Mouse (Mus musculus) liver, embryonic 15.5 days (tissue): ENCODE data around the gene Krt222. TPM values are rescaled to one million over a fixed set of nuclear protein-coding genes. Genes with fewer than 3 reads are reported as not detected.
"Not testable (repeated sequence)": the region's sequence is repeated elsewhere in the genome, so short reads cannot be mapped to it uniquely, and the experiment has no call there.

ENCODE experiments used
- ATAC-seq: fragments of 200-750 bp; cut with Nextera tagmentation; 2 replicates; pipeline ENCODE4 v1.8.0; 2017; ENCODE audit warnings: moderate number of reproducible peaks, mild to moderate bottlenecking, moderate library complexity; ENCODE audit not compliant: insufficient read depth
- H3K27ac ChIP-seq: fragments of 300-500 bp; sonication (generic); replicated peaks from 2 replicates; pipeline ENCODE4 v1.5.1; 2015; ENCODE audit warnings: mild to moderate bottlenecking, inconsistent platforms
- H3K27me3 ChIP-seq: fragments of 300-500 bp; sonication (generic); 2 replicates; pipeline ENCODE4 v1.6.1; 2015; ENCODE audit warnings: mild to moderate bottlenecking, inconsistent platforms
- H3K36me3 ChIP-seq: fragments of 300-500 bp; sonication (generic); replicated peaks from 2 replicates; pipeline ENCODE4 v1.6.1; 2015; ENCODE audit warnings: moderate library complexity, mild to moderate bottlenecking, inconsistent platforms
- H3K4me1 ChIP-seq: fragments of 300-500 bp; sonication (generic); replicated peaks from 2 replicates; pipeline ENCODE4 v1.6.1; 2015; ENCODE audit warnings: inconsistent platforms
- H3K4me2 ChIP-seq: fragments of 300-500 bp; sonication (generic); 2 replicates; pipeline ENCODE4 v1.6.1; 2015; ENCODE audit warnings: moderate library complexity, mild to moderate bottlenecking, inconsistent platforms
- H3K4me3 ChIP-seq: fragments of 300-500 bp; sonication (generic); replicated peaks from 2 replicates; pipeline ENCODE4 v1.5.1; 2015; ENCODE audit warnings: mild to moderate bottlenecking, inconsistent platforms
- H3K9ac ChIP-seq: fragments of 300-500 bp; sonication (generic); 2 replicates; pipeline ENCODE4 v1.6.1; 2015; ENCODE audit warnings: moderate library complexity, mild to moderate bottlenecking, inconsistent platforms
- H3K9me3 ChIP-seq: fragments of 300-500 bp; sonication (generic); replicated peaks from 2 replicates; pipeline ENCODE4 v1.6.1; 2016; ENCODE audit warnings: inconsistent platforms
- WGBS: fragments of 180-500 bp; shearing (Covaris S2); methylation state at CpG from one replicate; pipeline ENCODE4 v1.1.7; 2015; ENCODE audit warnings: mixed read lengths; ENCODE audit not compliant: insufficient replicate concordance; 5-methylcytosine and 5-hydroxymethylcytosine counted together
- polyA plus RNA-seq: library from polyadenylated mRNA; unstranded; fragments of >200 nt; fragmentation: Nextera tagmentation; extraction: Ambion mirVana; gene quantifications from 2 replicates; pipeline ENCODE4 v1.2.1, GENCODE M21; 2015

The Krt222 gene
- polyA plus RNA-seq, 1 experiment from 2014 or later: 0.07 TPM

GRCm38 (mm10) chr11:99265220-99265619 is 21.3 kb upstream of the Krt222 start:
- WGBS: 64% methylated on average over 9 of the region's 9 CpGs

GRCm38 (mm10) chr11:99256213-99256612 is 12.3 kb upstream of the Krt222 start:
- 61% methylated on average over 4 of the region's 4 CpGs for whole genome bisulfite sequencing
- H3K4me3 ChIP-seq: no peak overlapping the region
- H3K4me1 ChIP-seq: no peaks in the 10 kb centered on the region
- ATAC-seq: no peak
- H3K27me3 ChIP-seq: no peaks in the 10 kb centered on the region
- no peak overlapping the region for H3K4me2 ChIP-seq
- no peak overlapping the region for H3K9ac ChIP-seq
- no peaks in the 10 kb centered on the region for H3K9me3 ChIP-seq
- no peaks in the 10 kb centered on the region for H3K36me3 ChIP-seq
- H3K27ac ChIP-seq: no peak overlapping the region

More at GRCm38 (mm10) chr11:99265220-99265619, 21.3 kb upstream of the Krt222 start:
- Histone ChIP-seq H3K27ac (no peak overlapping the region), H3K4me1 (no peaks in the 10 kb centered on the region), H3K4me2 (no peak overlapping the region), H3K27me3 (0 out of 2 replicates have a peak, but pooled peaks cover 6% of the 10 kb centered on the region), H3K4me3 (no peak overlapping the region), H3K9ac (no peak overlapping the region), H3K36me3 (no peaks in the 10 kb centered on the region), H3K9me3 (no peaks in the 10 kb centered on the region)
- no peak for ATAC-seq

GRCm38 (mm10) chr11:99255316-99255715 is 11.4 kb upstream of the Krt222 start:
- Histone ChIP-seq H3K36me3 (no peaks in the 10 kb centered on the region), H3K4me1 (no peaks in the 10 kb centered on the region), H3K27ac (no peak overlapping the region), H3K9ac (no peak overlapping the region), H3K27me3 (no peaks in the 10 kb centered on the region), H3K4me2 (no peak overlapping the region), H3K9me3 (no peaks in the 10 kb centered on the region), H3K4me3 (no peak overlapping the region)
- 53% methylated on average over 8 of the region's 8 CpGs for WGBS
- no peak for ATAC-seq

GRCm38 (mm10) chr11:99253893-99254292 is 10.0 kb upstream of the Krt222 start:
- Histone ChIP-seq H3K4me3 (no peak overlapping the region), H3K36me3 (no peaks in the 10 kb centered on the region), H3K9me3 (no peaks in the 10 kb centered on the region), H3K4me1 (no peaks in the 10 kb centered on the region), H3K27me3 (no peaks in the 10 kb centered on the region), H3K4me2 (no peak overlapping the region), H3K27ac (no peak overlapping the region), H3K9ac (no peak overlapping the region)
- no peak for ATAC-seq
- WGBS: 36% methylated on average over 2 of the region's 2 CpGs

- 59% methylated on average over 8 of the region's 8 CpGs for WGBS
- H3K36me3 ChIP-seq: no peaks in the 10 kb centered on the region
- H3K4me1 ChIP-seq: no peaks in the 10 kb centered on the region
- no peak overlapping the region for H3K27ac ChIP-seq
- no peak for ATAC-seq
- no peak overlapping the region for H3K4me2 ChIP-seq
- H3K9me3 ChIP-seq: no peaks in the 10 kb centered on the region
- no peaks in the 10 kb centered on the region for H3K27me3 ChIP-seq
- no peak overlapping the region for H3K4me3 ChIP-seq
- H3K9ac ChIP-seq: no peak overlapping the region
Observed at GRCm38 (mm10) chr11:99252671-99253070, 8.8 kb upstream of the Krt222 start.

GRCm38 (mm10) chr11:99250666-99251065 is 6.8 kb upstream of the Krt222 start:
- Histone ChIP-seq H3K4me2 (no peak overlapping the region), H3K36me3 (no peaks in the 10 kb centered on the region), H3K4me1 (no peaks in the 10 kb centered on the region), H3K27ac (no peak overlapping the region), H3K9me3 (no peaks in the 10 kb centered on the region), H3K9ac (no peak overlapping the region), H3K4me3 (no peak overlapping the region), H3K27me3 (no peaks in the 10 kb centered on the region)
- WGBS: 46% methylated on average over 3 of the region's 3 CpGs
- no peak for ATAC-seq

- no peak overlapping the region for H3K27ac ChIP-seq
- peaks cover 2% of the 10 kb centered on the region; the same call in 1 of the 2 replicates for H3K27me3 ChIP-seq
- H3K9ac ChIP-seq: no peak overlapping the region
- WGBS: 39% methylated on average over 5 of the region's 5 CpGs
- no peaks in the 10 kb centered on the region for H3K9me3 ChIP-seq
- H3K4me2 ChIP-seq: no peak overlapping the region
- ATAC-seq: no peak
- no peaks in the 10 kb centered on the region for H3K4me1 ChIP-seq
- H3K4me3 ChIP-seq: no peak overlapping the region
- no peaks in the 10 kb centered on the region for H3K36me3 ChIP-seq
Observed at GRCm38 (mm10) chr11:99250241-99250640, 6.4 kb upstream of the Krt222 start.

- H3K4me1 ChIP-seq: no peaks in the 10 kb centered on the region
- H3K27ac ChIP-seq: no peak overlapping the region
- ATAC-seq: no peak
- H3K36me3 ChIP-seq: no peaks in the 10 kb centered on the region
- no peaks in the 10 kb centered on the region for H3K9me3 ChIP-seq
- no peak overlapping the region for H3K4me3 ChIP-seq
- peaks cover 11% of the 10 kb centered on the region for H3K27me3 ChIP-seq
- no peak overlapping the region for H3K4me2 ChIP-seq
- 54% methylated on average over 4 of the region's 4 CpGs for WGBS
- H3K9ac ChIP-seq: no peak overlapping the region
Observed at GRCm38 (mm10) chr11:99249115-99249514, 5.2 kb upstream of the Krt222 start.

- peaks cover 17% of the 10 kb centered on the region for H3K27me3 ChIP-seq
- H3K9me3 ChIP-seq: no peaks in the 10 kb centered on the region
- H3K9ac ChIP-seq: no peak overlapping the region
- no peak overlapping the region for H3K27ac ChIP-seq
- no peak overlapping the region for H3K4me3 ChIP-seq
- 70% methylated on average over 4 of the region's 4 CpGs for WGBS
- H3K4me1 ChIP-seq: no peaks in the 10 kb centered on the region; the same call in 1 of the 2 replicates
- no peaks in the 10 kb centered on the region for H3K36me3 ChIP-seq
- no peak for ATAC-seq
- H3K4me2 ChIP-seq: no peak overlapping the region
Observed at GRCm38 (mm10) chr11:99247916-99248315, 4.0 kb upstream of the Krt222 start.

GRCm38 (mm10) chr11:99244519-99244918 is 634 bp upstream of the Krt222 start:
- H3K27me3 ChIP-seq: peaks cover 20% of the 10 kb centered on the region
- H3K4me3 ChIP-seq, H3K27ac ChIP-seq, H3K4me1 ChIP-seq, H3K4me2 ChIP-seq, H3K9ac ChIP-seq, H3K36me3 ChIP-seq, H3K9me3 ChIP-seq, ATAC-seq: not testable (repeated sequence)
- 41% methylated on average over 3 of the region's 3 CpGs for WGBS

- Histone ChIP-seq H3K27me3 (peaks cover 20% of the 10 kb centered on the region), H3K4me1 (peaks cover 3% of the 10 kb centered on the region; the same call in 1 of the 2 replicates), H3K36me3 (no peaks in the 10 kb centered on the region), H3K9ac (no peak overlapping the region), H3K9me3 (no peaks in the 10 kb centered on the region), H3K4me3 (peak overlapping the region; percentile 10), H3K4me2 (peak overlapping the region; percentile 52), H3K27ac (no peak overlapping the region)
- no peak for ATAC-seq
- 49% methylated on average over 3 of the region's 3 CpGs for WGBS
Observed at GRCm38 (mm10) chr11:99243200-99243819, 575 bp downstream of the Krt222 start.

- no peaks in the 10 kb centered on the region for H3K36me3 ChIP-seq
- H3K9ac ChIP-seq: no peak overlapping the region
- peaks cover 3% of the 10 kb centered on the region; the same call in 1 of the 2 replicates for H3K4me1 ChIP-seq
- H3K4me3 ChIP-seq: no peak overlapping the region
- WGBS: 58% methylated on average over 5 of the region's 5 CpGs
- H3K9me3 ChIP-seq: no peaks in the 10 kb centered on the region
- no peak overlapping the region for H3K27ac ChIP-seq
- no peak for ATAC-seq
- H3K27me3 ChIP-seq: peaks cover 20% of the 10 kb centered on the region
- H3K4me2 ChIP-seq: no peak overlapping the region
Observed at GRCm38 (mm10) chr11:99242056-99242455, 1.8 kb downstream of the Krt222 start.
